Mouse (Mus musculus): Measurements from ENCODE around the gene 2700049A03Rik. TPM values are rescaled to one million over a fixed set of nuclear protein-coding genes. Genes with fewer than 3 reads are reported as not detected.

2700049A03Rik gene
- polyA plus RNA-seq, 1 experiment: 2.4 TPM

GRCm38 (mm10) chr12:71147641-71148040 lies 11.0 kb downstream of the 2700049A03Rik start:
- Histone ChIP-seq H3K27me3 (replicated peaks; ENCODE audit: control insufficient read depth, insufficient read depth, low read length) (no peaks in the 10 kb centered on the region), H3K27ac (ENCODE audit: insufficient read depth, low read depth, low read length) (no peak overlapping the region), H3K36me3 (ENCODE audit: control insufficient read depth, insufficient read depth, low read length) (no peaks in the 10 kb centered on the region), H3K4me3 (ENCODE audit: insufficient read depth, low read depth, low read length) (no peak overlapping the region), H3K4me1 (ENCODE audit: control insufficient read depth, insufficient read depth, low read length) (no peaks in the 10 kb centered on the region)
- peak; percentile 54 for DNase-seq
- 74% methylated on average over 3 of the region's 3 CpGs for WGBS
- 0 out of 2 replicates have a peak, but pooled peaks have one; percentile 10 for TF ChIP-seq CTCF (conservative IDR thresholded peaks at IDR 0.05; ENCODE audit: insufficient read depth, insufficient read length, low read depth, low read length)
- no peak for TF ChIP-seq POLR2A (IDR thresholded peaks at IDR 0.05; ENCODE audit: low read depth, low read length)

GRCm38 (mm10) chr12:71148801-71149200 lies 12.2 kb downstream of the 2700049A03Rik start:
- Histone ChIP-seq H3K4me1 (ENCODE audit: control insufficient read depth, insufficient read depth, low read length) (no peaks in the 10 kb centered on the region), H3K27me3 (replicated peaks; ENCODE audit: control insufficient read depth, insufficient read depth, low read length) (no peaks in the 10 kb centered on the region), H3K36me3 (ENCODE audit: control insufficient read depth, insufficient read depth, low read length) (no peaks in the 10 kb centered on the region), H3K4me3 (ENCODE audit: insufficient read depth, low read depth, low read length) (no peak overlapping the region), H3K27ac (ENCODE audit: insufficient read depth, low read depth, low read length) (no peak overlapping the region)
- DNase-seq: no peak
- no peak for TF ChIP-seq CTCF (conservative IDR thresholded peaks at IDR 0.05; ENCODE audit: insufficient read depth, insufficient read length, low read depth, low read length)
- TF ChIP-seq POLR2A (IDR thresholded peaks at IDR 0.05; ENCODE audit: low read depth, low read length): no peak
- 96% methylated on average over 9 of the region's 9 CpGs for WGBS

- 89% methylated on average over 6 of the region's 6 CpGs for WGBS
- no peak for DNase-seq
- Histone ChIP-seq H3K27me3 (replicated peaks; ENCODE audit: control insufficient read depth, insufficient read depth, low read length) (no peaks in the 10 kb centered on the region), H3K4me1 (ENCODE audit: control insufficient read depth, insufficient read depth, low read length) (no peaks in the 10 kb centered on the region), H3K27ac (ENCODE audit: insufficient read depth, low read depth, low read length) (no peak overlapping the region), H3K4me3 (ENCODE audit: insufficient read depth, low read depth, low read length) (no peak overlapping the region), H3K36me3 (ENCODE audit: control insufficient read depth, insufficient read depth, low read length) (no peaks in the 10 kb centered on the region)
- TF ChIP-seq CTCF (conservative IDR thresholded peaks at IDR 0.05; ENCODE audit: insufficient read depth, insufficient read length, low read depth, low read length) (no peak), POLR2A (IDR thresholded peaks at IDR 0.05; ENCODE audit: low read depth, low read length) (no peak)
Observed at GRCm38 (mm10) chr12:71149456-71149855, 12.8 kb downstream of the 2700049A03Rik start.

- H3K4me3 ChIP-seq (ENCODE audit: insufficient read depth, low read depth, low read length): no peak overlapping the region
- WGBS: 88% methylated on average over 8 of the region's 8 CpGs
- H3K27ac ChIP-seq (ENCODE audit: insufficient read depth, low read depth, low read length): no peak overlapping the region
- H3K27me3 ChIP-seq (replicated peaks; ENCODE audit: control insufficient read depth, insufficient read depth, low read length): no peaks in the 10 kb centered on the region
- TF ChIP-seq CTCF (conservative IDR thresholded peaks at IDR 0.05; ENCODE audit: insufficient read depth, insufficient read length, low read depth, low read length) (no peak), POLR2A (IDR thresholded peaks at IDR 0.05; ENCODE audit: low read depth, low read length) (no peak)
- no peak for DNase-seq
- H3K36me3 ChIP-seq (ENCODE audit: control insufficient read depth, insufficient read depth, low read length): no peaks in the 10 kb centered on the region
- H3K4me1 ChIP-seq (ENCODE audit: control insufficient read depth, insufficient read depth, low read length): no peaks in the 10 kb centered on the region
Observed at GRCm38 (mm10) chr12:71150167-71150566, 13.5 kb downstream of the 2700049A03Rik start.

- Histone ChIP-seq H3K27ac (ENCODE audit: insufficient read depth, low read depth, low read length) (no peak overlapping the region), H3K4me1 (ENCODE audit: control insufficient read depth, insufficient read depth, low read length) (no peaks in the 10 kb centered on the region), H3K36me3 (ENCODE audit: control insufficient read depth, insufficient read depth, low read length) (peaks cover 2% of the 10 kb centered on the region; the same call in 1 of the 2 replicates), H3K27me3 (replicated peaks; ENCODE audit: control insufficient read depth, insufficient read depth, low read length) (no peaks in the 10 kb centered on the region), H3K4me3 (ENCODE audit: insufficient read depth, low read depth, low read length) (no peak overlapping the region)
- DNase-seq: no peak
- no peak for TF ChIP-seq POLR2A (IDR thresholded peaks at IDR 0.05; ENCODE audit: low read depth, low read length)
- TF ChIP-seq CTCF (conservative IDR thresholded peaks at IDR 0.05; ENCODE audit: insufficient read depth, insufficient read length, low read depth, low read length): no peak
- 90% methylated on average over 6 of the region's 6 CpGs for WGBS
Observed at GRCm38 (mm10) chr12:71154979-71155378, 18.3 kb downstream of the 2700049A03Rik start.

GRCm38 (mm10) chr12:71157974-71158373 lies 21.3 kb downstream of the 2700049A03Rik start:
- no peak for DNase-seq
- H3K27me3 ChIP-seq (replicated peaks; ENCODE audit: control insufficient read depth, insufficient read depth, low read length): no peaks in the 10 kb centered on the region
- no peak for TF ChIP-seq POLR2A (IDR thresholded peaks at IDR 0.05; ENCODE audit: low read depth, low read length)
- TF ChIP-seq CTCF (conservative IDR thresholded peaks at IDR 0.05; ENCODE audit: insufficient read depth, insufficient read length, low read depth, low read length): no peak
- H3K36me3 ChIP-seq (ENCODE audit: control insufficient read depth, insufficient read depth, low read length): peaks cover 2% of the 10 kb centered on the region
- WGBS: 90% methylated on average over 6 of the region's 6 CpGs
- H3K4me3 ChIP-seq (ENCODE audit: insufficient read depth, low read depth, low read length): no peak overlapping the region
- no peaks in the 10 kb centered on the region for H3K4me1 ChIP-seq (ENCODE audit: control insufficient read depth, insufficient read depth, low read length)
- H3K27ac ChIP-seq (ENCODE audit: insufficient read depth, low read depth, low read length): no peak overlapping the region

- no peak for DNase-seq
- 96% methylated on average over 9 of the region's 9 CpGs for WGBS
- peaks cover 2% of the 10 kb centered on the region for H3K36me3 ChIP-seq (ENCODE audit: control insufficient read depth, insufficient read depth, low read length)
- no peak overlapping the region for H3K27ac ChIP-seq (ENCODE audit: insufficient read depth, low read depth, low read length)
- no peaks in the 10 kb centered on the region for H3K27me3 ChIP-seq (replicated peaks; ENCODE audit: control insufficient read depth, insufficient read depth, low read length)
- no peak overlapping the region for H3K4me3 ChIP-seq (ENCODE audit: insufficient read depth, low read depth, low read length)
- TF ChIP-seq POLR2A (IDR thresholded peaks at IDR 0.05; ENCODE audit: low read depth, low read length): no peak
- no peak for TF ChIP-seq CTCF (conservative IDR thresholded peaks at IDR 0.05; ENCODE audit: insufficient read depth, insufficient read length, low read depth, low read length)
- H3K4me1 ChIP-seq (ENCODE audit: control insufficient read depth, insufficient read depth, low read length): no peaks in the 10 kb centered on the region
Observed at GRCm38 (mm10) chr12:71164410-71164809, 27.8 kb downstream of the 2700049A03Rik start.

Data from kidney, adult 2 months (tissue).